Mouse (Mus musculus): ENCODE measurements around the gene Pnpla5.

GRCm38 (mm10) chr15:84126871-84127270 lies 3.9 kb upstream of the Pnpla5 start:
- TF ChIP-seq CTCF (IDR thresholded peaks at IDR 0.05; ENCODE audit: low read depth): peak; percentile 36
- no peak for TF ChIP-seq EP300 (IDR thresholded peaks at IDR 0.05; ENCODE audit: low read depth)

Measured in liver, postnatal 0 days (tissue).